Mouse (Mus musculus): ENCODE measurements around the gene Rer1. TPM values are rescaled to one million over a fixed set of nuclear protein-coding genes. Genes with fewer than 3 reads are reported as not detected.

The Rer1 gene
- total RNA-seq, 4 experiments from 2014 or later, result 57.4 to 63.2 (median 60.8) TPM

DNA sequence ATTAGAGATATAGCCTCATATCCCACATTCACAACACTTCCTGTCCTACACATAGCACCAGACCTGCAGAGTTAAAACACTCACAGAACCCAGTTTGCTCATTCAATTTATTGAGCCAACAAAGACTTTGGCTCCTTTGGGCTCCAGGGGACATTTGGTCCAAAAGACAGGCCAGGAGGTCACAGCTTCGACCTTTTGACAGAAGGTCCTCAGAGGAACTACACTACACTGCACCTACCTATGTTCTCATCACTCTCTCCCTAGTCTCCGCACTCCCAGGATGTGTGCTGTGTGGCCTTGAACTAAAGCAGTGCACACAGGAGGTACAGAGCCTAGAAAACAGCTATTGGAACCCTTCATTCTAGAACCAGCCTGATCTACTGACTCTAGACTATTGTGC is 10.4 kb downstream of the Rer1 start:
- no peak for DNase-seq (ENCODE audit: low spot score in 2 of 2)

GRCm38 (mm10) chr4:155075137-155075536 is 11.0 kb downstream of the Rer1 start:
- DNase-seq (ENCODE audit: low spot score in 2 of 2), result no peak

GRCm38 (mm10) chr4:155074418-155074817 is 11.8 kb downstream of the Rer1 start:
- DNase-seq (ENCODE audit: low spot score in 2 of 2), result no peak

GRCm38 (mm10) chr4:155070921-155071320 is 15.3 kb downstream of the Rer1 start:
- no peak for DNase-seq (ENCODE audit: low spot score in 2 of 2)

DNA sequence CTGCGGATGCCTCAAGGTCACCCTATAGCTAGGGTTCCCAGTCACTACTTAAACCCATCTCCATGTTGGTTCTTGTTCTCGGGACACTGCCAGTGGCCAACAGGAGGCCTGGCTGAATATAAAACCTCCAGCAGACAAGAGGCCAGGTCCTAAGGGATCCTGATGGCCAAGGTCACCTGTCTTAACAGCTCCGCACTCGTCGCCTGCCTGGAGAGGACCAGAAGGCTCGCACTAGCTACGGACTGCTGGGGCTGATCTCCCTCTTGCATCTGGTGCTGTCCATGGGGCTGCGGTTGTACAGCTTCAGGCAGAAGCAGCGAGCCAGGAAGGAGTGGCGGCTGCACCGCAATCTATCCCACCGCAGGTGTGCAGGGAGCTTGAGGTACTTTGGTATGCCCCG is 16.0 kb downstream of the Rer1 start:
- DNase-seq (ENCODE audit: low spot score in 2 of 2), result no peak

- no peak for DNase-seq (ENCODE audit: low spot score in 2 of 2)
These were observed 17.0 kb downstream of the Rer1 start for GRCm38 (mm10) chr4:155069191-155069590.

- no peak for DNase-seq (ENCODE audit: low spot score in 2 of 2)
These were observed 17.7 kb downstream of the Rer1 start for GRCm38 (mm10) chr4:155068357-155068972.

- peak; percentile 92 to 96 for DNase-seq (ENCODE audit: low spot score in 2 of 2)
These were observed 19.2 kb downstream of the Rer1 start, which contains the start of gene Pex10 for GRCm38 (mm10) chr4:155066834-155067522. TSS of gene Pex10 (plus strand) at chr4:155067016.

DNA sequence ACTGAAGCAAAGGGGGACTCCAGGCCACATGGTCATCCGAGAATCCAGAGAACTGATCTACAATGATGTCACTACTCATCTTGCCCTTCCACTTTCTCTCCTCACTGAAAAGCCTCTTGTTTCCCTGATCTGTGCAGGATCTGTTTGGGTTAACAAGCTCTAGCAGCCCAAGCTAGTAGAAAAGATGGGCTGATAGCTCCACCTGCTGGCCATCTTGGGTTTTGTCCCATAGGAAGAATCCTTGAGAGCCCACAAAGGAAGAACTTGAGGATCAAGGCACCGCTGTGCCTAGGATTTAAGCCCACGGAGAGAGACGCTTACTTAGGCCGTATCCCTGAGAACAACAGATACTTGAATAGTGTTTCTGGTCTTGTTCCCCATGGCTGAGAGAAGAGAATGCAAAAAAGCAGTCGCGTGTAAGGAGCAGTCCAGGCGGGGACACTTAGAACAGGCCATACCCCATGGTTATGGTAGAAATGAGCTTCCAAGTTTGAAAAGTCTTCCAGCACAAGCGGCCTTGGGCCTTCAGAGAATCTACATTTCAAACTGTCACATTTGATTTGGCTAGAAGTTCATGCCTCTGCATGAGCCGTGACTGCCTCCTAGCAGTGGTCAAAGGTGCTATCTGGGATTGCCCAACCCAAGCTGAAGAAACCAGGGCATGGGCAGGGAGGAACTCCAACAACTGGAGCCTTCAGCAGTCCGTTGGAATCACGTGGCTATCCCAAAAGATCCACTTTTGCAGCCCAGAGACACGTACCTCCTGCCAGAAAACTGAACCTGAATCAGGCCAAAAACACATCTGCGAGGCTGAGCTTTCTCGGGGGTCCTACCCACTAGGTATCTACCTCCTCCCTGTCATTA is 20.0 kb downstream of the Rer1 start:
- peak; percentile 87 to 96 for DNase-seq (ENCODE audit: low spot score in 2 of 2)

GRCm38 (mm10) chr4:155064474-155064873 is 21.7 kb downstream of the Rer1 start:
- no peak for DNase-seq (ENCODE audit: low spot score in 2 of 2)

DNA sequence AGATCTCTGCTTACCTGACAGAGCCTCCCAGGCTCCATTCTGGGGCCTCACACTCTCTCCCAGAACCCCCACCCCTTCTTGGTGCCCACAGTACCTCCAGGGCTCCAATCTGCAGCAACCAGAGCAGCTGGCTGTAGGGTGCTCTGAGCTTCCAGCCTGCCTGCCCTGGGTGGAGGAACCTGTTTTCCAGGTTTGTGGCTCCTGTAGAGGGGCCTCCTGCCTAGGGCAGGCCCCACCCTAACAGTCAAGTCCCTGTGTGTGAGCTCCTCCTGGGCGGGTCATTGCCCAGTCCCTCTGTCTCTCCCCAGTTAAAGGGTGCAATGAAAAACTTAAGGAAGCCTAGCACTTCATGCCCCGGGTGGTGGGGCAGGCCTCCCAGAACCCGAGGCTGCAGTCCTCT is 22.3 kb downstream of the Rer1 start:
- DNase-seq (ENCODE audit: low spot score in 2 of 2), result no peak

- DNase-seq (ENCODE audit: low spot score in 2 of 2), result no peak
These were observed 27.9 kb downstream of the Rer1 start for GRCm38 (mm10) chr4:155058325-155058724.

DNA sequence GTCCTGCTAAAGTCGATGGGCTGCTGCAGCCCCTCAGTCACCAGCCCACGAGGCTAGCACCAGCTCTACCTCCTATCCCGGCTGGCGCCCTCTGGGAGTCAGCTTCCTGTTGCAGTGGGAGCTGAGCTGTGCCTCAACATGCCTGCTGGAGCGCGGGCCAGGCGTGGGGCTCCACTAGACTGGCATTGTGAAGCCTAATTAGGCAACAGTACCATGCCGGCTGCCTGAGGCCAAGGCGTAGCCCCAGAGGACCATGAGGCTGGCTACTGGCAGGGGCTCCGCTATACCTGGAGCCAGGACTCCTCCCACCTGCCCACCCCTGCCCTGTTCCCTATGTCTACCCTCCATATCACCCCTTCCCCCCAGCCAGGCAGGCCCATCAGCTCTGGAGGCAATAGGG is 29.5 kb downstream of the Rer1 start, which contains the start of gene Plch2:
Gene Plch2, minus strand, starts transcription at position 61 of the 400 bp plus-strand sequence.
- no peak for DNase-seq (ENCODE audit: low spot score in 2 of 2)

DNA sequence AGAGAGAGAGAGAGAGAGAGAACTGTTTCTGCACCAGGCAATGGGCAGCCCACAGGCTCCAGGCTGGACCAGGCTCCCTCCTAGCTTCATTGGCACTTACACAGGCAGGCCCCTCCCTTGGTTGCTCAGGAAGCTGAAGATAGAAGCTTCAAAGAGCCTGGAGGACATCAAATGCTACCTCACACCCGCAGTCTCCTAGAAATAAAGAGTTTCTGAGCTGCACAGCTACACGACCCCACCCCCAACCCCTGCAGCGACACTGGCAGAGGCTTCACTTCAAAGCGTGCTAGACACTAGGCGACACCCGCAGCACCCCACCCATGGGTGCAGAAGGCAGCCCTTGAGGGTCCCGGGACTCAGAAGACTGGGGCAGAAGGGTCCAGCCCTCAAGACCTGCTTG is 36.1 kb downstream of the Rer1 start:
- DNase-seq (ENCODE audit: low spot score in 2 of 2), result no peak

GRCm38 (mm10) chr4:155046636-155047035 is 39.5 kb downstream of the Rer1 start:
- no peak for DNase-seq (ENCODE audit: low spot score in 2 of 2)

DNA sequence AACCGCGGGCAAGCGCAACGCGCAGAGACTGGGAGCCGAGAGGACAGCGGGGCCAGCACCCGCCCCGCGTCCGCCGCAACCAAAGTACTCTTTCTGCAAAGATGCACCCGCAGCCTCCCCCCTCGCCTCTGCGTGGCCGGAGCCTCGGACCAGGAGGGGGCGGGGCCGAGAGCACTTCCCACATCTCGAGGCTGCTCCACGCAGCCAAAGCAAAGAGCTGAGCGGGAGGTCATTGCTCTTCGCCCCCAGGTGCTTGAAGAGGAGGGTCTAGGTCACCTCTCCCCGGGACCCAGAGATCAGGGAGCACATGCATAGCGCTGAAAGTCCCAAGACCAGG is 42.9 kb downstream of the Rer1 start:
- no peak for DNase-seq (ENCODE audit: low spot score in 2 of 2)

DNA sequence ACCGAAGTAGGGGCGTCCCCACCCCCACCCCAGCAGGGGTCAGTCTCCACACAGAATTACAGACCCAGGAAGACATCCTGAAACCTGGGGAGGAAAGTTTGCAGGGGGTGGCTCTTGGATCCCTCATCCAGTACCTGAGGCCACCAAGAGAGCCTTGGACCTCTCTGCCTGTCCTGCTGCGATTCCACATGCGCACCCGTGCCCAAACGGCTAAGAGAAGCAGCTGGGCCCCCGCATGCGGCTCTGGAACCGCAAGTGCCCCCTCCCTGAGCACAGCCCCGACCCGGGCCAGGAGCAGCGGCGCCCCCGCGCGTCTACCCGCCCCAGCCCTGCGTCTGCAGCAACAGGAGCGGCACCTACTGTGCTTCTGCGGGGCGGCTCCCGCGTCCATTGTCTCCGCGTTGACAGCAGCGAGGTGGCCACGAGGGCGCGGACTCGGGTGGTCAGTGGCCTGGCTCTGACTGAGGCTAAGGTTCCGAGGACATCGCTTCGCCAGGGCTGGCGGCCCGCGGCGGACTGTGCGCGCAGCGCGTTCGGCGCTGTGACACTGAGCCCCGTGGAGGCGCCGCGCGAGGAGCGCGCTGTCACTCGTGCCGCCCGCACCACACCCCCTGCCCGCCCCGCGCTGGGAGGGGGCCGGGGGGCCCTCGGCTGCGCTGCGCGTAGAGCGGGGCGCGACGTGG is 43.4 kb downstream of the Rer1 start:
- DNase-seq (ENCODE audit: low spot score in 2 of 2), result peak in 1 of 2 experiments; percentile 44

DNA sequence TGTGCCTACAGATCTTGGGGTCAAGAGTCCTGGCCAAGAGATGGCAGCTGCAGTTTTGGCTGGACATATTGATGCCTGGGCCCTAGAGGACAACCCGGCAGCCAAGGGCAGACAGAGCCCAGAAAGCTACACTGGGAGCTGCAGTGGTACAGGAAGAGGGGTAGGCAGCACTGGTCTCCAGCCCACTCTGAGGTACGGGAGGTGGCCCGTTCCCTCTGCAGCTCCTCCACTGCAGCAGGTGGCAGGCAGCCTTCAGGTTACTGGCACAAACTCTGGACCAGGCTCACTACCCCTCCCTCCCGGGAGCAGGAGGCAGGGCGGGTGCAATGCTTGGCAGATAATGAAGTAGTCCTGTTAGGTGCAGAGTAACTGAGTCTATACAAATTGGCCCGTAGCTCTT is 45.5 kb downstream of the Rer1 start:
- DNase-seq (ENCODE audit: low spot score in 2 of 2), result no peak

DNA sequence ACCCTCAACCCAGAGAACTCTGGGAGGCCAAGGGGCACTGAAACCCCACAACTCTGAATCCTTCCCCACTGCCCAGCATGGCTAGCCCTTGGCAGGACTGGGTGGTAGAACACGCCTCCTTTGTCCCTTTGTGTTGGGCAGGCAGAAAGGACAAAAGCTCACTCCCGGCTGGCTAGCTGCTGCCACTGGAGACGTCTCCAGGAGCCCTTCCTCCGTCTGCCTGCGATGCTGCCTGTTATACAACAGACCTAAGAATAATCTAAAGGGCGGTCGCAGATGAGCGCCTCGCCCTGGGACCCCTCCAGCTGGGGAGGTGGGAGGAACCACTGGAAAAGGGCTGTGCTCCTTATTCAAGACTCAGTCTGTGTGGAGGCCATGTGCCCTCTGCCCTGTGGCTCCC is 46.0 kb downstream of the Rer1 start:
- peak in 1 of 2 experiments; percentile 42 for DNase-seq (ENCODE audit: low spot score in 2 of 2)

DNA sequence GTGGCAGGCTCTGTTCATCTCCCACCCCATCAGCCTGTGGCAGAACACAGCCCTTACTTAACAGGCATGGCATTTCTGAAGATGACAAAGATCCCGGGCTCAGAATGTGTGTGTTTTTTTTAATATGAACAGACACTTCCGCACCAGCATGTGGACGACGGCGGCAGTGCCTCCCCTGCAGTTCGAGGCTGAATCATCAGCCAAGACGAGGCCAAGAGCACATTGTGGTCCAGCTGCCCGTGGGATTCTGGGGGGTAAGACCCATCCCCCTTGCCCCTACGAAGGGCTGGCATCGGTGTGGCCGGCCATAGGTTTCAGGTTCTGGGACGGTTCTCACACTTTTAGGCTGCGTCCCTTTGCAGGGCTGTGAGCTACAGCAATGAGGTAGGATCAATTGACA is 51.4 kb downstream of the Rer1 start:
- peak in 1 of 2 experiments; percentile 40 for DNase-seq (ENCODE audit: low spot score in 2 of 2)

GRCm38 (mm10) chr4:155034202-155034601 is 52.0 kb downstream of the Rer1 start:
- DNase-seq (ENCODE audit: low spot score in 2 of 2), result no peak

GRCm38 (mm10) chr4:155033115-155033514 is 53.1 kb downstream of the Rer1 start:
- no peak for DNase-seq (ENCODE audit: low spot score in 2 of 2)

Data from layer of hippocampus, adult 8-10 months (tissue).